Mouse (Mus musculus) liver, embryonic 12.5 days (tissue): Measurements from ENCODE around the gene Nhp2. TPM values are rescaled to one million over a fixed set of nuclear protein-coding genes. Genes with fewer than 3 reads are reported as not detected.
A peak's percentile ranks its signal among the peaks of the same experiment; 100 is the strongest.
"Not testable (repeated sequence)": the region's sequence is repeated elsewhere in the genome, so short reads cannot be mapped to it uniquely, and the experiment has no call there.

Source experiments
- ATAC-seq: fragments of 200-750 bp; cut with Nextera tagmentation; 2 replicates; pipeline ENCODE4 v1.8.0; 2017; ENCODE audit warnings: moderate number of reproducible peaks, mild to moderate bottlenecking, moderate library complexity
- H3K27ac ChIP-seq: fragments of 300-500 bp; sonication (generic); 2 replicates; pipeline ENCODE4 v1.5.1; 2016; ENCODE audit warnings: mild to moderate bottlenecking
- H3K27me3 ChIP-seq: fragments of 300-500 bp; sonication (generic); replicated peaks from 2 replicates; pipeline ENCODE4 v1.6.1; 2016; ENCODE audit warnings: mild to moderate bottlenecking, moderate library complexity
- H3K36me3 ChIP-seq: fragments of 300-500 bp; sonication (generic); 2 replicates; pipeline ENCODE4 v1.6.1; 2016; ENCODE audit warnings: mild to moderate bottlenecking, moderate library complexity
- H3K4me1 ChIP-seq: fragments of 300-500 bp; sonication (generic); 2 replicates; pipeline ENCODE4 v1.6.1; 2016
- H3K4me2 ChIP-seq: fragments of 300-500 bp; sonication (generic); 2 replicates; pipeline ENCODE4 v1.6.1; 2016; ENCODE audit warnings: mild to moderate bottlenecking, moderate library complexity
- H3K4me3 ChIP-seq: fragments of 300-500 bp; sonication (generic); 2 replicates; pipeline ENCODE4 v1.5.1; 2016; ENCODE audit warnings: mild to moderate bottlenecking, moderate library complexity
- H3K9ac ChIP-seq: fragments of 300-500 bp; sonication (generic); 2 replicates; pipeline ENCODE4 v1.6.1; 2016; ENCODE audit warnings: mild to moderate bottlenecking, moderate library complexity
- H3K9me3 ChIP-seq: fragments of 300-500 bp; sonication (generic); replicated peaks from 2 replicates; pipeline ENCODE4 v1.6.1; 2016; ENCODE audit warnings: mild to moderate bottlenecking, moderate library complexity
- WGBS: fragments of 180-500 bp; shearing (Covaris S2); methylation state at CpG from one replicate; pipeline ENCODE4 v1.1.7; 2016; ENCODE audit not compliant: insufficient replicate concordance; 5-methylcytosine and 5-hydroxymethylcytosine counted together
- polyA plus RNA-seq: library from polyadenylated mRNA; unstranded; fragments of >200 nt; fragmentation: Nextera tagmentation; extraction: Ambion mirVana; gene quantifications from 2 replicates; pipeline ENCODE4 v1.2.1, GENCODE M21; 2016

Gene Nhp2
- polyA plus RNA-seq, 1 experiment from 2014 or later: 228 TPM

DNA sequence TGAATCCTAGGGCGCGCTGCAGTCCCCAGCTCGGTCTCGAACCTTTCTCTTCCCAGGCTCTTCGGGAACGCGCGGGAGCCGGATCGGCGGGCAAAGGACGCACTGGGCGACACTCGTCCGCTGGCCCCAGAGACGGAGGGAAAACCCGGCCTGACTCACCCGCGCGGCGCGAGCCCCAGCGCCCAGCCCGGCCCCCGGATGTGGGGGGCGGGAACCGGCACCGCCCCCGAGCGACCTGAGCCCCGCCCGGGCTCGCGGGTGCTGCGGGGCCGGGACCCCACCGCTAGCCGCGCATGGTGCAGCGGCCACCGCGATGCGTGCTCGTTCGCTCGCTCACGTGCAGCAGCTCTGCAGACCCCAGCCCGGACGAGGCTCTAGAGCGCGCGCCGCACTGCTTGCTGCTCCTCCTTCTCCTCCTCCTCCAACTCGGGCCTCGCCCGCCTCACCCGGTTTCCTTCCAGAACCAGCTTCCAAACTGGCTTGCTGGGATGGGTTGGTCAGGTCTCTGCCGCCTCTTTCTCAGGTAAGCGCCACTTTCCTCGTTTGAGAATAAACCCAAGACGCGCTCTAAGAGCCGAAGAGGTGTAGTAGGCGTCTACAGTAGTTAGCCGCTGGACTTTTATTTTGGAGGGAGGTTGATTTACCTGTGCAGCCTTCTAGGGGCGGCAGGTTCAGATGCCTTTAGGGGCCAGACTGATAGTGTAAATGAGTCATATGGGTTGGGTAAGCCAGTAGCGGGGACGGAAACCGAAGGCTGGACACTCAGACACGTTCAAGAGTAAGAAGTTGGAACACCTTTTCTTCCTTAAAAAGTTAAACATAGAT is 31.4 kb downstream of the Nhp2 start, which contains the start of the genes N4bp3 and D930048N14Rik:
TSS of gene N4bp3 (minus strand) at position 152 of the 825 bp plus-strand sequence.
TSS of gene D930048N14Rik (plus strand) at position 264 of the 825 bp plus-strand sequence.
- H3K27ac ChIP-seq: no peak within 1 kb of the TSS
- peak; percentile 58 for ATAC-seq
- peaks cover 73% of the 10 kb centered on the region for H3K27me3 ChIP-seq
- no peaks in the 10 kb centered on the region for H3K36me3 ChIP-seq
- H3K4me3 ChIP-seq: peak within 1 kb of the TSS; percentile 63
- H3K9me3 ChIP-seq: no peaks in the 10 kb centered on the region
- H3K4me1 ChIP-seq: peaks cover 41% of the 10 kb centered on the region
- H3K9ac ChIP-seq: peak within 1 kb of the TSS; percentile 54
- WGBS: under 1% methylated on average over 67 of the region's 70 CpGs
- peak within 1 kb of the TSS; percentile 89 for H3K4me2 ChIP-seq

DNA sequence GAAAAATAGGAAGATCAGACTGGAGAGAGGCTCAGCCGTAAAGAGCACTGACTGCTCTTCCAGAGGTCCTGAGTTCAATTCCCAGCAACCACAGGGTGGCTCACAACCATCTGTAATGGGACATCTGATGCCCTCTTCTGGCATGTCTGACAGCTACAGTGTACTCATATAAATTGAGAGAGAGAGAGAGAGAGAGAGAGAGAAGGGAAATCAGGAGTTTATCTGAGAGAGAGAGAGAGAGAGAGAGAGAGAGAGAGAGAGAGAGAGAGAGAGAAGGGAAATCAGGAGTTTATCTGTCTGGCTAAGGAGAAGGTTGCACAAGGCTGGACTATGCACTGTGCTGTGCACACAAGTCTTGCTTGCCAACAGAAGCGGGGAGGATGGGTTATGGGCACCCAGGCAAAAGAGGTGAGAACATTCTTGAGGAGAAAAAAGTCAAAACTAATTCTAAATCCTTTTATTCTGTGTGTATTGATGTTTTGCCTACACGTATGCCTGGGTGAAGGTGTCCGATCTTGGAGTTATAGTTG is 33.4 kb downstream of the Nhp2 start:
- H3K27me3 ChIP-seq: peaks cover 61% of the 10 kb centered on the region

DNA sequence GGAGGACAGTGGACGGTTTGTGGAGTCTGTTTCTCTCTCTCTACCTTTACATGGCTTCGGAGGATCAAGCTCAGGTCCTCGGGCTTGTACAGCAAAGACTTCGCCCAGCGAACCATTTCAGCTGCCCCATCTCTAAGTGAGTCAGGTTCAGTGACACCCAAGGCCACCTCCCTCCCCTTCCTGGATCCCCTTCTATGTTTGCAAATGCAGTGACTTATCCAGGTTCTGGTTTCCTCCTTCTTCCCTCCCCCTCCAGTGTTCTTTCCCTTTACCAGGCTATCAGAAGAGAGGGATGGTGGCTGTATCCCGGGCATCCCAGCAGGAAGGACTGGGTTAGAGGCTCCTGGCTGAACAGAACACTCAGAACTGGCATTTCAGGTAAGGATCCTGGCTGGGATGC is 34.2 kb downstream of the Nhp2 start:
- no peak overlapping the region for H3K27ac ChIP-seq
- no peaks in the 10 kb centered on the region for H3K36me3 ChIP-seq
- 72% methylated on average over 6 of the region's 6 CpGs for WGBS
- peaks cover 29% of the 10 kb centered on the region for H3K4me1 ChIP-seq
- no peak overlapping the region for H3K9ac ChIP-seq
- ATAC-seq: no peak
- no peak overlapping the region for H3K4me2 ChIP-seq
- no peak overlapping the region for H3K4me3 ChIP-seq
- peaks cover 53% of the 10 kb centered on the region for H3K27me3 ChIP-seq
- H3K9me3 ChIP-seq: no peaks in the 10 kb centered on the region

More for the DNA sequence above, 33.4 kb downstream of the Nhp2 start:
- WGBS: 71% methylated on average over 4 of the region's 4 CpGs
- no peak overlapping the region for H3K9ac ChIP-seq
- H3K36me3 ChIP-seq: no peaks in the 10 kb centered on the region
- no peaks in the 10 kb centered on the region for H3K9me3 ChIP-seq
- no peak for ATAC-seq
- H3K27ac ChIP-seq: no peak overlapping the region
- peaks cover 28% of the 10 kb centered on the region for H3K4me1 ChIP-seq
- no peak overlapping the region for H3K4me2 ChIP-seq
- no peak overlapping the region for H3K4me3 ChIP-seq

DNA sequence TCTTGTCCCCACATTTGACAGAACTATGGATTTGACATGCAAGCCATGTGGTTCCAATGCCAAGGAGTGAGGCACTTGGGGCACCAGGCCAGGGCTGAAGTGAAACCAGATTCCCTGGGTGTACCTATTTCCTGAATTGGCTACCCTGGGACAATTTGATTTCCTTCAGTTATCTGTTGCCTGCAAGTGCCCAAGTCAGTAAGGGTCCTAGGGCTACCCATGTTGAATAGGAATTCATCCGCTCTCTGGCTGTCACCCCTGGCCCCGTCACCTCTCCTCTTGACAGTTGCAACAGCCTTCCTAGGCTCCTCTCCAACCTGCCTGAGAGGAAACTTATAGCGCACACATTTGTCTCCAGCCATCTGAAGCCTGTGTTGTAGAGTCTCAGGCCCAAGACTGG is 35.4 kb downstream of the Nhp2 start:
- Histone ChIP-seq H3K27me3 (peaks cover 41% of the 10 kb centered on the region), H3K4me3 (no peak overlapping the region), H3K36me3 (no peaks in the 10 kb centered on the region), H3K4me2 (no peak overlapping the region), H3K27ac (no peak overlapping the region), H3K9ac (no peak overlapping the region), H3K4me1 (peaks cover 20% of the 10 kb centered on the region), H3K9me3 (no peaks in the 10 kb centered on the region)
- no peak for ATAC-seq
- WGBS: 86% methylated on average over 3 of the region's 3 CpGs

DNA sequence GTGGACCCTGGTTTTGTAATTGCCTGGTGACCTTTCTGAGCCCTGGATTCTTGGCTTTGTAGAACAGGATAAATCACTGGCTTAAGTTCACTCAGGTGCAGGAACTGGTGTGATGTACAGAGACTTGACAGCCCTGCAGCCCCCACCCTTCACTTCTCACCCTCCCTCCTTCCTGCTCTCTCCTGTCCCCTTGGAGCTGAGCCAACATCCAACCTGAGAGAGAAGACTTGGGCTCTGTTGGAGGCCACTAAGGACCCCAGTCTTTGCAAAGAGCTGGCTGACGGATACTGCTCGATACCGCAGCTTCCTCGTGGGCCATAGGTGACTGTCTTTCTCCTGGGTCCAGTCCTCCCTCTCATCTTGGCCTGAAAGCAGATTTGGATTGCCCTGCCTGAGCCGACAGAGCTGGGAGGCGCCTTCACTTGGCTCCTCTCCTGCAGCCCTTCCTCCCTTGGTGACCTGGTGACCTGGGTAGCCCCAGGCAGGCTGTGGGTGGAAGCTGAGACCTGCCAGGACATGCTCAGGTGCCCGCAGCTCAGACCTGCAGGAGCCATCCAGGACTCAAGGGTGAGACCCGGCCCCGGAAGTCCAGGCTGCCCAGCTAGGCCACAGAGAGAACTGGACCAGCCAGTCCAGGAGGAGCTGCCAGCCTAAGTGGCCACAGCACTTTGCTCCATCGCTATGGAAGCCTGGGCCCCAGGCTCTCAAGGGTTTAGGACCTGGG is 37.4 kb downstream of the Nhp2 start:
- Histone ChIP-seq H3K4me3 (no peak overlapping the region), H3K27ac (no peak overlapping the region), H3K4me1 (peaks cover 7% of the 10 kb centered on the region; the same call in 1 of the 2 replicates), H3K36me3 (no peaks in the 10 kb centered on the region), H3K27me3 (peaks cover 21% of the 10 kb centered on the region), H3K9ac (0 out of 2 replicates have a peak overlapping the region, but pooled peaks have one; percentile 1), H3K4me2 (no peak overlapping the region), H3K9me3 (no peaks in the 10 kb centered on the region)
- no peak for ATAC-seq
- 77% methylated on average over 10 of the region's 10 CpGs for WGBS

DNA sequence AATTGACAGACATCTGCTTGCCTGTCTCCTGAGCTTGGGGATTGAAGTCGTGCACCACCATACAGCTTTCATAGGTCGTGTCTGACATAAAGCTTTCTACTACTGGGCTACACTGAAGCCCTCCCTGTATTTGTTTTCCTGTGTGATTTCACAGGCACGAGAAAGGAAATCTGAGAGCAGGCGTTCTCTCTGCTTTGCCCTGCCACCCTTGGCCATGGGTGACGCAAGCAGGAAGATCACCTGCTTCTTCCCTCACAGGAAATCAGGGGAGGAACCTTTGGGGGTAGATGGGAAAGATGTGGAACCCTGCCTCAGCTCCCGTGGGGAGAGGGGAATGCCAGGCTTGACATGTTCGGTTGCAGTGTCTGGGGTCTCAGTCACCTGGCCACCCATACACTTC is 38.8 kb downstream of the Nhp2 start:
- Histone ChIP-seq H3K4me1 (peaks cover 7% of the 10 kb centered on the region; the same call in 1 of the 2 replicates), H3K4me2 (no peak overlapping the region), H3K4me3 (no peak overlapping the region), H3K9ac (no peak overlapping the region), H3K27ac (no peak overlapping the region), H3K36me3 (no peaks in the 10 kb centered on the region), H3K9me3 (no peaks in the 10 kb centered on the region), H3K27me3 (peaks cover 10% of the 10 kb centered on the region; the same call in 1 of the 2 replicates)
- ATAC-seq: no peak
- 46% methylated on average over 7 of the region's 7 CpGs for WGBS

DNA sequence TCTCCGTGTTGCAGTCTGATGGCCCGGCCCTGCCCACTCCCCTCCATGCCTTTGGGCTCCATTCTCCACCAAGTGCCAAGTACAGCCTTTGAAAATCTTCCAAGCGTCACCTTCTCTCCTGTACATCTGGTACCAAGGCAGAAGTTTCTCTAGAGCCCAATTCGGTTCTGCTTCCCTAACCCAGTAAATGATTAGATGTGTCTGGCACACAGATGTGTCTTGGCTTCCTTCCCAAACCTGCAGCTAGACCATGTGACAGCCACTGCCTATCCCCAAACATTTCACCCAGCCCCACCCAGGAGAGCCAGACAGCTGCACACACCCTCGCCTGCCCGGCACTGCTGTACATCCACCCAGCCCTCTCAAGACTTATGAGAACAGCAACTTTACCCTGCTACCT is 39.2 kb downstream of the Nhp2 start:
- no peak for ATAC-seq
- Histone ChIP-seq H3K27me3 (peaks cover 7% of the 10 kb centered on the region; the same call in 1 of the 2 replicates), H3K27ac (no peak overlapping the region), H3K9ac (no peak overlapping the region), H3K4me3 (no peak overlapping the region), H3K4me2 (no peak overlapping the region), H3K9me3 (no peaks in the 10 kb centered on the region), H3K4me1 (peaks cover 7% of the 10 kb centered on the region; the same call in 1 of the 2 replicates), H3K36me3 (no peaks in the 10 kb centered on the region)
- WGBS: 56% methylated on average over 6 of the region's 6 CpGs

DNA sequence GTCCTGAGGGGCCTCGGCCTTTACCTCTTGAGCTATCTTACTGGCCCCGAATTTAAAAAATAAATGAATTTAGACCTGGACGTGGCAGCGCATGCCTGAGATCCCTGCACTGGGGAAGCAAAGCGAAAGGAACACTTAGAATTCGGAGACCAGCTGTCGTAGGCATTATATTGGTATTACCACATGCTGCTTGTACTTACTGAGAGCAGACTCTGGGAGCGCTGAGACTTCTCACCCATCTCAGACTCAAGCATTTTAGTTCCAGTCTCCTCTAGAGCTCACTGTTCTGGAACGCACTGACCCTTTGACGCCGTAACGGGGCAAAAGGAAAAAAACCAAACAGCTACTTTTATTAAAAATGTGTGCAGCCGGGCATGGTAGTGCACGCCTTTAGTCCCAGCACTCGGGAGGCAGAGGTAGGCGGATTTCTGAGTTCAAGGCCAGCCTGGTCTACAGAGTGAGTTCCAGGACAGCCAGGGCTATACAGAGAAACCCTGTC is 42.4 kb downstream of the Nhp2 start:
- ATAC-seq: no peak
- WGBS: 75% methylated on average over 16 of the region's 16 CpGs

DNA sequence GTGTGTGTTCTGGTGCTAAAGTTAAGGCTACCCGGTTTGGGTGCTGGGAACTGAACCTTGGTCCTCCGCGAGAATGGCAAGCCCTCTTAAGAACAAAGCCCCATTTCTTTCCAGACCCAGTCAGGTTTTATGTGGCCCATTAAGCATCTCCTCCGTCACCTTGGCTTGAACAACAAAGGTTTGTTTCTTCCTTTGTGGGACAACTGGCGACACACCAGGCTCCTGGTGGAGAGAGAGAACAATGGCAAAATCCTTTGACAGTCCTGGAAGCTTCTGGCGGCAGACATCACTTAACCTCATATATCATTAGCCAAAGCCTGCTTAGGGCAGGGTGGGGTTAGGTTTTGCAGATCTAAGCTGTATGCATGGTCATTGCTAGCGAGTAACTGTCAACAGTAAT is 43.1 kb downstream of the Nhp2 start:
- 79% methylated on average over 7 of the region's 7 CpGs for WGBS
- Histone ChIP-seq H3K4me3 (no peak overlapping the region), H3K9ac (no peak overlapping the region), H3K4me1 (peaks cover 7% of the 10 kb centered on the region; the same call in 1 of the 2 replicates), H3K9me3 (no peaks in the 10 kb centered on the region), H3K36me3 (no peaks in the 10 kb centered on the region), H3K27ac (no peak overlapping the region), H3K4me2 (no peak overlapping the region), H3K27me3 (no peaks in the 10 kb centered on the region)
- ATAC-seq: no peak

More for the DNA sequence above, 42.4 kb downstream of the Nhp2 start:
- H3K9ac ChIP-seq: no peak overlapping the region
- H3K27ac ChIP-seq: no peak overlapping the region
- no peaks in the 10 kb centered on the region for H3K27me3 ChIP-seq
- no peaks in the 10 kb centered on the region for H3K9me3 ChIP-seq
- no peak overlapping the region for H3K4me2 ChIP-seq
- H3K36me3 ChIP-seq: no peaks in the 10 kb centered on the region
- peaks cover 7% of the 10 kb centered on the region; the same call in 1 of the 2 replicates for H3K4me1 ChIP-seq
- no peak overlapping the region for H3K4me3 ChIP-seq

DNA sequence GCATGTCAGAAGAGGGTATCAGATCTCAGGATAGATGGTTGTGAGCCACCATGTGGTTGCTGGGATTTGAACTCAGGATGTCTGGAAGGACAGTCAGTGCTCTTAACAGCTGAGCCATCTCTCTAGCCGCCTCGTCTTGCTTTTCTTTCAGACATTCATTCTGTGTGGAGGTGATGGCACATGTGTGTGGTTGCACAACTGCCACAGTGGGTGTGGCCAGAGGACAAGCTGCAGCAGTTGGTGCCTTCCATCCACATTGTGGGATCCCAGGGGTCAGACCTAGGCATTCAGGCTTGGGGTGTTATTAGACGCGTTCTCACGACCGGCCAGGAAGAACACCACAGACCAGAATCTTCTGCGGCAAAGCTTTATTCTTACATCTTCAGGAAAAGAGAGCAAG is 45.2 kb downstream of the Nhp2 start:
- H3K4me1 ChIP-seq, H3K4me3 ChIP-seq, H3K36me3 ChIP-seq, H3K27ac ChIP-seq, ATAC-seq, H3K9me3 ChIP-seq, H3K9ac ChIP-seq, H3K27me3 ChIP-seq, H3K4me2 ChIP-seq: not testable (repeated sequence)
- 77% methylated on average over 7 of the region's 7 CpGs for WGBS

DNA sequence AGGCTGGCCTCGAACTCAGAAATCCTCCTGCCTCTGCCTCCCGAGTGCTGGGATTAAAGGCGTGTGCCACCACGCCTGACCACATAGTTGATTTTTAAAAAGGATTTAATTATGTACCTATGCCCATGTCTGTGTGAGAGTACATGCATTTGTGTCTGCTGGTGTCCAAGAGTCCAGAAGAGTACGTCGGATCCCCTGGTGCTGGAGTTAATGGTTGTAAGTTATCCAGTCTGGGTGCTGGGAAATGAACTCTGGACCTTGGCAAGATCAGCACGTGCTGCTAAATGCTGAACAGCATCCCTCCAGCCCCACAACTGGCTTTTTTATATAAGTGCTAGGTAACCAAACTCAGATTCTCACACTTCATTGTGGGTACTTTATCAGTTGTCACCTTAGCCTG is 51.3 kb downstream of the Nhp2 start:
- H3K4me2 ChIP-seq: no peak overlapping the region
- H3K27ac ChIP-seq: no peak overlapping the region
- H3K9ac ChIP-seq: no peak overlapping the region
- H3K36me3 ChIP-seq: no peaks in the 10 kb centered on the region
- no peaks in the 10 kb centered on the region for H3K27me3 ChIP-seq
- no peaks in the 10 kb centered on the region for H3K9me3 ChIP-seq
- H3K4me1 ChIP-seq: no peaks in the 10 kb centered on the region
- ATAC-seq: no peak
- WGBS: 79% methylated on average over 7 of the region's 7 CpGs
- H3K4me3 ChIP-seq: no peak overlapping the region

DNA sequence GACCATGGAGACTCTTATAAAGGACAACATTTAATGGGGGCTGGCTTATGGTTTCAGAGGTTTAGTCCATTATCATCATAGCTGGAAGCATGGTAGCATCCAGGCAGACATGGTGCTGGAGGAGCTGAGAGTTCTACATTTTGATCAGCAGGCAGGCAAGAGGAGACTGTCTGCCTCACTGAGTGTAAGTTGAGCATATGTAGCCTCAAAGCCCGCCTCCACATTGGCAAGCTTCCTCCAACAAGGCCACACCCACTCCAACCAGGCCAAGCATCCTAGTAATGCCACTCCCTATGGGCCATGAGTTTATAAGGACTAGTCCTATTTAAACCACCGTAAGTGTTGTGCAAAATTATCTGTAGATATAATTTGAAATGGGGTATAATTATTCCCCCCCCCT is 51.8 kb downstream of the Nhp2 start:
- Histone ChIP-seq H3K4me1 (no peaks in the 10 kb centered on the region), H3K36me3 (no peaks in the 10 kb centered on the region), H3K9me3 (no peaks in the 10 kb centered on the region), H3K4me2 (no peak overlapping the region), H3K27ac (no peak overlapping the region), H3K27me3 (no peaks in the 10 kb centered on the region), H3K9ac (no peak overlapping the region), H3K4me3 (no peak overlapping the region)
- ATAC-seq: no peak
- WGBS: 68% methylated on average over 2 of the region's 2 CpGs
